Mouse (Mus musculus): ENCODE measurements at regions not wholly inside any gene's neighbourhood (a gene's known extent, or its start where the extent isn't known, plus 50 kb on each side); places are given as distances from the start of the nearest gene placed in this dataset.
A peak's percentile ranks its signal among the peaks of the same experiment; 100 is the strongest.

GRCm38 (mm10) chr5:52920251-52920650, 86.4 kb downstream of the Anapc4 start:
- DNase-seq (ENCODE audit: low spot score), result no peak

GRCm38 (mm10) chr5:52920722-52921264, 87.0 kb downstream of the Anapc4 start:
- DNase-seq (ENCODE audit: low spot score), result no peak

DNA sequence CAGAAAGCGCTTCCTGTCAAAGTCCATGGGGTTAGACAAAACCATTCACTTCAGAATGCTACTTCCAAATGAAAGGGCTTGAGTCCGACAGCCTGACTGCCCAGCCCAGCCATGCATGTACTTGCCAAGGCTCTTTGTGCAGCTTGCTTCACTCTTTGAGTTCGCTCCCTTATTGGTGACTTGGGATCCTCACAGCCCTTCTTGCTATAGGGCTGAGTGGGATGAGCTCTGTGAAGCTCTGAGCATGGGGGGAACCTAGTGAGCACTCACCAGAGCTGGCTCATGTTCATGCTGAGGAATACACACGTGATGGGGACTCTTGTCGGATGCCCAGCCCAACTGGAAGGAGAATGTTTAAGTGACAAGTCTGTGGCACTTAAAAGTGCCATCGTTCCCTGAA, 91.2 kb downstream of the Anapc4 start:
- no peak for DNase-seq (ENCODE audit: low spot score)

DNA sequence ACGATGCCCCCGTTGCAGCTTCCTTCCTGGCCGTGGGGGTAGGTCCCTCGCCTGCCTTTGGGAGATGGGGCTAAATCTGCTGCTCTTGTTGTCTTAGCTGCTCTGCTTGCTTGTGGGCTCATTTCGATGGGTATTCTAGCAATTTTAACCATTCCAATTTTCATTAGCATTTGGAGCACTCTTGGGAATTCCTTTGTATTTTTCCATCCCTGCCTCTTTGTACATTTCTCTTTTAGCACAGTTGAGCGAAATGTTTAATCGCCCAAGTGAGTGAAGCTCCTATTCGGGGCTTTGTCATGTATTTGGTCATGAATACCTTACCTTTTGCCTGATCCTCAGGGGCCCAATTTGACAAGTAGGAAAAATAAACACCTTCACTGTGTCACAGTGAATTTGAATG, 95.9 kb downstream of the Anapc4 start:
- DNase-seq (ENCODE audit: low spot score), result no peak

DNA sequence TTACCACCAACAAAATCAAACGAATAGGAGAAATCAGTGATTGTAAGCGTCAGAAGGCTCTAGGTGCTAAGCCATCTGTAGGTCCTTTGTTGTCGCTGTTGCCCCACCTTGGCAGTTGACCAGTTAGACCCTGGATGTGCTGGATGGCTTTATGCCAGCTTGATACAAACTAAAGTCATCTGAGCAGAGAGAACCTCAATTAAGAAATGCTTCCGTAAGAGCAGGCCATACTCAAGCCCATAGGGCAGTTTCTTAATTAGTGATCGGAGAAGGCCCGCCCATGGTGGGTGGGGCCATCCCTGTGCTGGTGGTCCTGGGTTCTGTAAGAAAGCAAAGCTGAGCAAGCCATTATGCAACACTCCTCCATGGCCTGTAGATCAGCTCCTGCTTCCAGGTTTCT, 99.5 kb downstream of the Anapc4 start:
- DNase-seq (ENCODE audit: low spot score), result no peak

DNA sequence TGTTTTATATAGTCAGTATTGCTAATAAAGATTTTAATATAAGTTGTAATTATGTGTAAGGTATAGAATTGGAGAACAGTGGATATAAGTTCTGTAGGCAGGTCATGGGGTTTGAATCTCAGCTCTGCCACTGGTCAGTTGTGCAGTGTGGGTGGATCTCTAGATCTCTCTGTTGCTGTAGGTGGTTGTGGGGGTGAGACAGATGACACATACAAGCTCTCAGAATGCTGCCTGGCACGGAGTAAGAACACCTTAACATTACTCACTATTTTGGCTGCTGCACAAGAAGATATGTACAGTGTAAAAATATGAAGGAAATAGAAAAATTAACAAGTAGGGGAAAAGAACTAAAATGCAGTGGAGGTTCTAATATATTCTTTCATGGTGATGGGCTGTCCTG, 100.3 kb upstream of the Slc34a2 start:
- no peak for DNase-seq (ENCODE audit: low spot score)

DNA sequence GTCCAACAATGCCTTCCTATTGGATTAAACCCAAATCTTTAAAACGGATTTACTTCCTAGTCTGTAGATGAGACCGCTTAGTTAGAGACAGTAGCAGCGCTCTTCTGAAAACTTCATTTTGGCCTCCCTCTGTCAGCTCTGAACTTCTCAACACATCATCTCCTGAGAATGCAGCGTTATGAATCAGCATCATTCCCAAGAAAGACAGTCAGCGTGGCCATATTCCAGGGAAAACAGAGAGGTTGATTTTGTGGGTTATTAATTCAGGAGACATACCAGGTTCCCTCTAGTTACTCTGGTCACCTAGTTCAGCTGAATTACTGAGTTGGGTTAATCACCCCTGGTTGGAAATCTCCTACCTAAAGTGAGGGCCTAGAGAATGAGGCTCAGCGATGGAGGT, 97.9 kb upstream of the Slc34a2 start:
- DNase-seq (ENCODE audit: low spot score), result no peak

GRCm38 (mm10) chr5:52940645-52941044, 97.2 kb upstream of the Slc34a2 start:
- DNase-seq (ENCODE audit: low spot score), result no peak

- DNase-seq (ENCODE audit: low spot score), result no peak
These were observed 84.0 kb upstream of the Slc34a2 start for GRCm38 (mm10) chr5:52953875-52954274.

GRCm38 (mm10) chr5:52954713-52955112, 83.2 kb upstream of the Slc34a2 start:
- no peak for DNase-seq (ENCODE audit: low spot score)

- DNase-seq (ENCODE audit: low spot score), result no peak
These were observed 73.7 kb upstream of the Slc34a2 start for GRCm38 (mm10) chr5:52964209-52964608.

- no peak for DNase-seq (ENCODE audit: low spot score)
These were observed 66.1 kb upstream of the Slc34a2 start for GRCm38 (mm10) chr5:52971811-52972210.

DNA sequence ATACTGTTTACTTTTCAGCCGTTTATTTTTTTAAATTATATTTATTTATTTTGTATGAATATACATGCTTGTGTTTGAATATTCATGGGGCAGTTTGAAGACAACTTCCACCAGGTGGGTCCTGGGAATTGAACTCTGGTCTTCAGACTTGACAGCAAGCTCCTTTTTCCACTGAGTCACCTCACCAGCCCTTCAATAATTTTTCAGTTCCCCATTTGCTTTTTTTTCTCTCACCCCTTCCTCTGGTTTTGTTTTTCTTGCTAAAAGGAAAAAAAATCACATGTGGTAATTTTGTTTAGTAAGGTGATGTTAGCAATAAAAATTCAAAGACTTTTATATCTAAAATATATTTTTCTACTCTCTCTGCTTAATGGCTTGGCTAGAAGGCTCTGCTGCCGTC, 64.9 kb upstream of the Slc34a2 start:
- DNase-seq (ENCODE audit: low spot score), result no peak

DNA sequence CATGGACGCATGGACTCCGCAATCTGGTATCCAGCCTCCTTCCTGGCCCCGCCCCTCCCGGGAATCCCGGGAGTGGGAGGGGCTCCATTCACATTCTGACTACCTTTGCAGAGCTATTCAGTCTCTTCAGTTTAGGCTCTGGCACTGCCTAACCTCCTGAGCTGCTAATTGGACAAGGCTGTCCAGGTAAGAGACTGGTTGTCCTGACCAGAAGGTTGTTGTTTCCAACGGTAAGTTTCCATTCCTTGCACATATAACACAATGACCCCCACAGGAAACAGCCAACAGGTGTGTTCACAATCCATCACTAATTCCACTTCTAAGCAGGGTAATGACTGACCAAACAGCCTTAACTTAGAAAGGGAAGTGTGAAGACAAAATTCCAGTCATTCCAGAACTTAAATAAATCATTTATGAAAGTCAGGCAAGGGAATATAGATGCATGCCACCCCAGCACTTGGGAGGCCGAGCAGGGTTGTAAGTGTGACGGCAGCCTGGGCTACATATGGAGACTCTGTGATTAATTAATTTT, 62.3 kb upstream of the Slc34a2 start:
- DNase-seq (ENCODE audit: low spot score), result peak; percentile 27

GRCm38 (mm10) chr5:52977826-52978687, 59.8 kb upstream of the Slc34a2 start:
- DNase-seq (ENCODE audit: low spot score), result no peak

- DNase-seq (ENCODE audit: low spot score), result no peak
These were observed 58.4 kb upstream of the Slc34a2 start for GRCm38 (mm10) chr5:52979458-52979857.

GRCm38 (mm10) chr5:52982056-52982455, 55.8 kb upstream of the Slc34a2 start:
- no peak for DNase-seq (ENCODE audit: low spot score)

GRCm38 (mm10) chr5:52982741-52983140, 55.1 kb upstream of the Slc34a2 start:
- DNase-seq (ENCODE audit: low spot score), result no peak
